Comparison of ENCODE assay signal across 22 mouse cellular contexts in the genomic region with DNA sequence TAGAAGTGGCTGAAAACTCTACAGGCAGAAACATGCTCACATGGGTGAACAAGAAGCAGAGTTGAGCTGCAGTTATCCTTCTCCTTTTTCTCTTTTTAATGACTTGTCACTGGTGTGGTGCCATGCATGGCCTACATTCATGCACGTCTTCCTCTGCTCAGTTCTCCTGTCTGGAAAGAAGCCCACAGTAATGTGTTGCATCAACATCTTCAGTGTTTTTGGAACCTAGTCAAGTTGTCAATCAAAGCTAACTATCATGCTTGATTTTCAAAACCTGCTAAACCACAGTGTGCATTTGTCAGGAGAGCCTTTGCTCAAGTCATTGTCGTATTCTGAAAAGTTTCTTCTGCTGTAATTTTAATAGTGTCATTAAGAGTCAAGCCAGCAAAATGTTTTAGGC.
"Had no signal": no experiment of that assay in that cellular context is flagged by ENCODE, and none has a peak within 500 bp of the region (broad histone marks: within the 10 kb centered on the region; RNA-seq: fewer than 3 reads in every experiment).

No protein-coding gene starts in this region.

- ATAC-seq: liver, postnatal 0 days; lung, postnatal 0 days; midbrain, embryonic 13.5 days; midbrain, embryonic 15.5 days had no signal

- H3K36me3 ChIP-seq: lung, embryonic 15.5 days; midbrain, embryonic 13.5 days; midbrain, embryonic 15.5 days; neural tube, embryonic 13.5 days; neural tube, embryonic 15.5 days had no signal

- H3K4me3 ChIP-seq: lung, embryonic 15.5 days; megakaryocyte, embryonic 14.5 days; midbrain, embryonic 13.5 days; midbrain, embryonic 15.5 days; myocyte; neural tube, embryonic 13.5 days; neural tube, embryonic 15.5 days had no signal

- H3K27ac ChIP-seq: lung, embryonic 15.5 days; macrophage; midbrain, embryonic 13.5 days; midbrain, embryonic 15.5 days; neural tube, embryonic 13.5 days; neural tube, embryonic 15.5 days had no signal

- H3K9ac ChIP-seq: liver, postnatal 0 days; lung, embryonic 15.5 days; midbrain, embryonic 13.5 days; midbrain, embryonic 15.5 days; neural tube, embryonic 13.5 days; neural tube, embryonic 15.5 days had no signal

- H3K27me3 ChIP-seq: lung, embryonic 15.5 days; megakaryocyte, embryonic 14.5 days; midbrain, embryonic 13.5 days; midbrain, embryonic 15.5 days; neural tube, embryonic 13.5 days; neural tube, embryonic 15.5 days had no signal

- H3K4me1 ChIP-seq: lung, embryonic 15.5 days; megakaryocyte, embryonic 14.5 days; midbrain, embryonic 13.5 days; midbrain, embryonic 15.5 days; neural tube, embryonic 13.5 days; neural tube, embryonic 15.5 days had no signal

- DNase-seq: liver, postnatal 0 days; lung, adult 2 months; lung, postnatal 14 days; lung, postnatal 36 days; retina, postnatal 1 day; right cerebral cortex, adult 18-20 months; right cerebral cortex, postnatal 25 days; right cerebral cortex, postnatal 4 days; spleen, adult 18-20 months; thymus, adult 18-20 months; thymus, postnatal 14 days; thymus, postnatal 36 days had no signal

- H3K4me2 ChIP-seq: lung, embryonic 15.5 days; midbrain, embryonic 11.5 days; midbrain, embryonic 13.5 days; midbrain, embryonic 15.5 days; neural tube, embryonic 13.5 days; neural tube, embryonic 15.5 days had no signal

- H3K9me3 ChIP-seq: lung, embryonic 15.5 days; megakaryocyte, embryonic 14.5 days; midbrain, embryonic 13.5 days; midbrain, embryonic 15.5 days; neural tube, embryonic 13.5 days; neural tube, embryonic 15.5 days had no signal
